Mouse (Mus musculus) spleen, postnatal 10 days (tissue): ENCODE results near the gene Cdk2ap2.
A peak's percentile ranks its signal among the peaks of the same experiment; 100 is the strongest.
"Not testable (repeated sequence)": the region's sequence is repeated elsewhere in the genome, so short reads cannot be mapped to it uniquely, and the experiment has no call there.

Source experiments
- DNase-seq, 2 experiments: peaks; one replicate each; pipeline ENCODE4 v3.0.0; 2021 to 2022; ENCODE audit warnings: low spot score in 2 of 2

The Cdk2ap2 gene

GRCm38 (mm10) chr19:4066877-4067276 is 30.1 kb upstream of the Cdk2ap2 start:
- DNase-seq, result no peak

GRCm38 (mm10) chr19:4068242-4068641 is 28.7 kb upstream of the Cdk2ap2 start:
- DNase-seq, result not testable (repeated sequence)

GRCm38 (mm10) chr19:4068717-4069410 is 28.1 kb upstream of the Cdk2ap2 start:
- no peak for DNase-seq

GRCm38 (mm10) chr19:4070311-4070710 is 26.7 kb upstream of the Cdk2ap2 start:
- no peak for DNase-seq

GRCm38 (mm10) chr19:4070756-4071155 is 26.2 kb upstream of the Cdk2ap2 start:
- DNase-seq, result no peak

GRCm38 (mm10) chr19:4071406-4071805 is 25.6 kb upstream of the Cdk2ap2 start:
- no peak for DNase-seq

GRCm38 (mm10) chr19:4072706-4073424 is 24.1 kb upstream of the Cdk2ap2 start:
- no peak for DNase-seq

- no peak for DNase-seq
These were observed 21.5 kb upstream of the Cdk2ap2 start for GRCm38 (mm10) chr19:4075531-4075930.

GRCm38 (mm10) chr19:4079594-4079993 is 17.4 kb upstream of the Cdk2ap2 start:
- DNase-seq, result peak in 1 of 2 experiments; percentile 78

GRCm38 (mm10) chr19:4080511-4081009 is 16.4 kb upstream of the Cdk2ap2 start:
- DNase-seq, result peak; percentile 58 to 64

GRCm38 (mm10) chr19:4081394-4081793 is 15.6 kb upstream of the Cdk2ap2 start, which contains the start of gene Cabp2:
Cabp2 (plus strand) TSS chr19:4081578.
- no peak for DNase-seq

- no peak for DNase-seq
These were observed 14.6 kb upstream of the Cdk2ap2 start for GRCm38 (mm10) chr19:4082219-4082965.

- DNase-seq, result no peak
These were observed 13.7 kb upstream of the Cdk2ap2 start for GRCm38 (mm10) chr19:4083316-4083715.

GRCm38 (mm10) chr19:4083826-4084225 is 13.2 kb upstream of the Cdk2ap2 start:
- DNase-seq, result no peak

GRCm38 (mm10) chr19:4084984-4085383 is 12.0 kb upstream of the Cdk2ap2 start:
- no peak for DNase-seq

GRCm38 (mm10) chr19:4086156-4086555 is 10.8 kb upstream of the Cdk2ap2 start:
- DNase-seq, result no peak

- DNase-seq, result no peak
These were observed 9.9 kb upstream of the Cdk2ap2 start for GRCm38 (mm10) chr19:4087090-4087489.

- no peak for DNase-seq
These were observed 8.8 kb upstream of the Cdk2ap2 start for GRCm38 (mm10) chr19:4088146-4088545.

- no peak for DNase-seq
These were observed 7.9 kb upstream of the Cdk2ap2 start for GRCm38 (mm10) chr19:4089128-4089527.

- no peak for DNase-seq
These were observed 6.5 kb upstream of the Cdk2ap2 start for GRCm38 (mm10) chr19:4090446-4090845.

- DNase-seq, result no peak
These were observed 5.6 kb upstream of the Cdk2ap2 start for GRCm38 (mm10) chr19:4091383-4091782.

GRCm38 (mm10) chr19:4092750-4093149 is 4.2 kb upstream of the Cdk2ap2 start:
- no peak for DNase-seq
